Mouse (Mus musculus) lung, postnatal 0 days (tissue): ENCODE measurements around the gene Pigm.

Source experiments
- CTCF ChIP-seq: IDR thresholded peaks from 2 replicates; pipeline ENCODE4 v1.5.1; 2016; ENCODE audit warnings: antibody characterized with exemption, mild to moderate bottlenecking
- EP300 ChIP-seq: IDR thresholded peaks from 2 replicates; pipeline ENCODE4 v1.6.1; 2016; ENCODE audit warnings: antibody characterized with exemption, mild to moderate bottlenecking, control low read depth

DNA sequence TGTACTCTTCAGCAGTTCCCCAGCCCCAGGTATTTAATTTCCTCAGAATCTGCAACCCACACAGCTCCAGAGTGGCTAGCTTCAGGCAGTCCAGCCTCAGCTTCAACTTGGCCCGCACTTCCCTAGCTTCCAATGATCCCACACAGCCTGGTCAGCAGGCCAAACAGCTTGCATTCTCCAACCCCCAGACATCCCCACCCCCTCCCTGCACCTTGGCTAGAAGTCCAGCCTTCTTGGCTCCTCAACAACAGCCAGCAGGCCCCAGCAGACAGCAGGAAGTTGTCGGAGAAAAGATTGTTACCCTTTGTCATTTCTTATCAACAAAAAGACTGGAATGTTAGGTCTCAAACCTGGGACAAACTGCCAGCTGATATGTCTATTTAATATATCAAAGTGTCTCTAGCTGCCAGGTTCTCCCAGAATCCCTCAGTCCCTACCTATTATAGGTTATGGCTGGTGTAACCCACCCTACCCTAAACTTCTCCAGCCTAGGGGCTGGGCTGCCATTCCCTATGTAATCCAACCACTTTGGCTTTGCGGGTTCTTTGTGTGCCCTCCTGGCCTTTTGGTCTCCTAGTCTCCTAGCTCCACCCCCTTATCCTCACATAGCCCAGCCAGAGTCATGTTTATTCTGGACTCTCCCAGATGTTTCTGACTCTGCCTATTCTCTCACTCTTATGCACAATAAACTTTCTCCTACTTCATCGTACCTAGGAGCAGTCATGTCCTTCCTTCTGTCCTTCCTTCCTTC lies 55.7 kb downstream of the Pigm start:
- TF ChIP-seq CTCF (no peak), EP300 (no peak)
